Mouse (Mus musculus) c-Kit-positive CD71-negative TER-119-negative erythroid progenitor cells, embryonic 14.5 days (primary cell): Measurements from ENCODE around the gene Recql5.

ENCODE experiments used
- DNase-seq: peaks from one replicate; pipeline ENCODE4 v3.0.0-alpha.2; 2013; ENCODE audit warnings: low read depth

Gene Recql5

DNA sequence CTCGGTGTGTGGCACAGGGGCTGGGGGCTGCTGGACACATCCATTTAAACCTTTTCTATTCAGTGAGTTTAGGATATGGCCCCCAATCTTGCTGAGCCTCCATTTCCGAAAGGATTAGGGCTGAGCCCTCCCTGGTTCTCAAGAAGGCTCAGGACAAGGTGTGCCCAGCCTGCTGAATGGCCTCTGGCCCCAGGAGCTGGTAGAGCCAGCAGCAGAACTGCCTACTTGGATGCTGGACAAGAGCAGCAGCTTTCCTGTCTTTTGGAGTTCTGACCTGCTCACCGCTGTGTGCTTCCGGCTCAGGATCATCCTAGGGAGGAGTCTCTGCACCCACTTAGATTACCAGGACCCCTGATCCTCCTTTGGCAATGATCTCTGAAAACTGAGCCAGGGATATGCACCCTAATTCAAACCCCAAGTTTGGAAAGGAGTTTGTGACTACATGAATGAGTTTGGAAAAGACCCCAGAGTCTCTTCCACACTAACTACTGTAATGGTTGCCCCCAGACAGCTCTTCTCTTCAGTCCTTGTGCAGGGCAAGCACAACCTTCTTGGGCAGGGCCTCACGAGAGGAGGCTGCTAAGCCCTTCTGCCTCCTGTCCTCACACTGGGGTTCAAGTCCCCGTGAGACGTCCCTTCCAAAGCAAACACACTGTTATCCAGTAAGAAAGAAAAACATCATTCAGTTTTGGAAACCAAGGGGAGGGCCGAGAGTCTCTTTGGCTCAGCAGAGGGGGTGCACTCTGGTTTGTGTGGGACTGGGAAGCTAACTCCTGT is 32.5 kb downstream of the Recql5 start:
- DNase-seq = no peak

DNA sequence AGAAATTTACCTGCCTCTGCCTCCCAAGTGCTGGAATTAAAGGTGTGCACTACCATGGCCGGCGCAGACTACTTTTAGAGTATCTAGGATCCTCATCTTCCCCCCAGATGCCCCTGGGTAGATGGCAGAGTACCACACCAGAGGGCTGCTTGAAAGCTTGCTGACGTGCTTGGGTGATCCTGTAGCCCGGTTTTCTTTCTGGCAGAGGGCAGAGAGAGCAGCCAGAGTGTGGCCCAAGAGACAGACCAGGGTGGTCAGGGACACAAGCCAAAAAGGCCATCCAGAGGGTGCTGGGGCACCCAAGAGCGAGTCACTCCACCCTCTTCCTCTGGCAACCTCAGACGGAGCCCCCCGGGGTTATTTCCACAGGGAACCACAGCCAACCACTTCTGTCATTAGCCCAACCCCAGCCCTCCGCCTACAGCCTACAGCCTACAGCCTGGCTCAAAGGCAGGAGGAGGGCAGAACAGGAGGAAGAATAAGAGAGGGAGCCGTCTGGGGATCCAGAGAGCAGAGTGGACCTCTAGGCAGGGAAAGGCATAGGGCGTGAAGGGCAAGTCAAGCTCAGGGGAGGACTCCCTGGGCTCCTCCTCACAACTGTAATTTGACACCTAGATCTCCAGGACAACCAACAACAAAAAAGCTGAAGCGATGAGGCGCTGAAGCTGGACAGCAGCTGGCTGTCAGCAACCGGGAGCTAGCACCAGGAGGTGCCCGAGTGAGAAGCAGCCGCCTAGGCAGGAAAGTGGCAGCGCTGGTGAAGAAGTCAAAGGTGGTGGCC is 33.6 kb downstream of the Recql5 start, which contains the start of gene Smim5:
TSS of gene Smim5 (plus strand) at position 481 of the 781 bp plus-strand sequence.
- DNase-seq = no peak

DNA sequence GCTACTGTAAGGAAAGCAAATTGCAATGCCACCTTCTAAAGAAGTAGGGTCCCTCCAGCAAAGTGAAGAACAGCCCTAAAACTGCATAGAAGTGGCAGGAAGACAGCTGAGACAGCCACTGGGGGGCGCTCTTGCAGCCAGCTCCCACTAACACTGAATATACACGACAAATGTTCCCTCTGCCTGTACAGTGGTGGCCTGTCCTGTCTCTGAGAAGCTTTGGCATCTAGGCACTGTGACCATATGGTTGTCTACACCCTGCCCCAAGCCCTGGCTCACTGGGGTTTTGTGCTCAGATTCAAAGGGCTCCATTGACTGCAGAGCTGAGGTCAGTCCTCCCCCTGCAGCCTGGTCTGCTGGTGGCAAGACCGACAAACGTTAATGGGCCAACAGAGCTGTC is 34.4 kb downstream of the Recql5 start:
- DNase-seq = peak; percentile 64

DNA sequence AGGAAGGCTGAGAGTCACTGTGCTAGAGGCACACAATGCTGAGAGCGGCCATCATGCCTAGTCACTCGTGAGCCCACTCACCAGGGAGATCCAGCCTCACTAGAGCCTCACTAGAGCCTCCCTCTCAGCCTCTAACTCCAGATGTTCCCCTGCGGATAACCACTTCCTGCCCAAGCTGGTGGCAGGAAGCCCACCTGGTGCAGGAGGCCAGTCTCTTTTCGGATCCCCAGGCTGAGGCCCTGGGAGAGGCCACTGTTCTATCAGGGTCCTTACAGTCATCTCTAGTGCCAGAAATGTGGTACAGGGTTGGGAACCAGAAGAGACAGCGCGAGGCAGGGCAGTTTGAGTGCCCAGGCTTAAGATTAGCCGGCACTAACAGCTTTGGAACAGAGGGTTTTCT is 34.8 kb downstream of the Recql5 start:
- DNase-seq = no peak

DNA sequence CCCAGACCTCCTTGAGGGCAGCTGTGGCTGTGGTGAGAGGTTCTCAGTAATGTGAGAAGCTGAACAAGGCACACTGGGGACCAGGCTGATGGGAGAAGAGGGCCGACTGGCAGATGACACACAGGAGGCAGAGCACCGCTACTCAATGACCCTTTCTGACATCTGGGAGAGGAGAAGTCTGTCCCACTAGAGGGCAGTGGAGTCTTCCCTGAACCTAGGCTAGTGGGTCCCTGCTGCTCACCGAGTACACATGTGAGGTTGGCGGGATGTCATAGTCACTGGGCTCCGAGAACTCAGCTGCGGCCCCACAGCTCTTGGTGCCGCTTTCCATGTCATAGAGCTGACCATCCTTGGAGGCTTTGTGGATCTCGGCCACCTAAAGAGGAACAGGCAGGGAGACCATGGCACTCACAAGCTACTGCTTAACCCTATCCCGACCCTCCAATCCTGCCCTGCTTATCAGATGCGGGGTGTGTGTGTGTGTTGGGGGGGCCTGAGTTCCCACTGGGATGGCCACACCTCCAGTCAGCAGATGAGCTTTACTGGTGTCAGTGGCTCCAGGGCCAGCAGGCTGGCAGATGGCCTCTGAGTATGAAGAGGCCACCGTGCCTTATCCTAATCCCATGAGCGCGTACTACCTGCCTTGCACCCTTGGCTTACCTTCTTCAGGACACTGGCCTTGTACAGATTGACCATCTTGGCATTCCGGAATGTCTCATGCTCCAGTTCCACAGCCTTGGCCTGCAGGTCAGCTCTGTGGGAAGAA is 38.3 kb downstream of the Recql5 start:
- DNase-seq = no peak

DNA sequence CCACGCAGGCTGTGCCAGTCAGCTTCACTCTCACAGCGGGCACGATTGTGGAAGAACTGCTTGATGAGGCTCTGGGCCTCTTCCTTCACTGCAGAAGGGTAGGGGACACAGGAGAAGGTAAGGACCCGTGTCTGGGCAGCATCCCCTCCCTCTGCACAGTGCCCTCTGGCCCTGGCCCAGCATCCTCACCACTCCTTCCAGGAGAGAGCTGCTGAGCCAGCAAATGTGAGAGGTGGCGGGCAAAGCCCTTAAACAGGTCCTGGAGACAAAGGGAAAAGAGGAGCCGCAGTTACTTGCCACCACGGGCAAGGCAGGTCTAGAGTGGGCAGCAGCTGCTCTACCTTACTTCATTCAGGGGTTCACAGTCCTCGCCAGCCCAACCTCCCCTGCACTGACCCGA is 40.2 kb downstream of the Recql5 start:
- no peak for DNase-seq

DNA sequence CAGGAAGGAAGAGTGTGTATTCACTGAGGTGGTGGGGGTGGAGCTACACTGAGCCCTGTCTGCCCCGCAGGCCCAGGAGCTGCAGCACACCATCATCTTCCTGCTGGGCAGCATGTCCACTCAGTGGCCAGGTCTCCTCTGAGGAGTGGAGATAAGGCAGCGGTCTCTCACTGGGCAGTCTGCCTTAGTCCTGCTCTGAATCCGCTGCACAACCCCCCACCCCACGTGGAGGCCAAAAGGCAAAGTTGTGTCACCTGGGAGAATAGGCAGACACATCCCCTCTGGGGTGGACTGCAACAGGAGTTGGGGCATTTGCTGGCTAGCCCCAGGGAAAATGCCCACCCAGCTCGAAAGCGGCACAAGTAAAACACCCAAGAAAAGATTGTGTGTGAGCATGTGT is 41.1 kb downstream of the Recql5 start:
- no peak for DNase-seq

DNA sequence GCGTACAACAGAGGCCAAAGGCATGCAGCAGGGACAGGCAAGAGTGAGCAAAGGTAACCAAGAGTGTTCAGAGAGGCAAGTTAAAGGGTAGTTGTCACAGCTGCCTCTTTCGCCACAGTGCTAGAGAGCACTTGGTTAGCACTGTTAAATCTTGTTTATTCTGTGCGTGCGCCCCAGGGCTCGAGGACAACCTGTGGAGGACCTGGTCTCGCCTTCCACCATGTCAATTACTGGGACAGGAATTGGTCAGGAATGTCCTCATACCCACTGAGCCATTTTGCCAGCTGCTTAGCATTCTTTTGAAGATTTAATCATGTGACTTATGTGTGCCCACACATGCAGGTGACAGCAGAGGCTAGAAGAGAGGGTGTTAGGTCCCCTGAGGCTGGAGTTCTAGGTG is 44.1 kb downstream of the Recql5 start:
- no peak for DNase-seq

DNA sequence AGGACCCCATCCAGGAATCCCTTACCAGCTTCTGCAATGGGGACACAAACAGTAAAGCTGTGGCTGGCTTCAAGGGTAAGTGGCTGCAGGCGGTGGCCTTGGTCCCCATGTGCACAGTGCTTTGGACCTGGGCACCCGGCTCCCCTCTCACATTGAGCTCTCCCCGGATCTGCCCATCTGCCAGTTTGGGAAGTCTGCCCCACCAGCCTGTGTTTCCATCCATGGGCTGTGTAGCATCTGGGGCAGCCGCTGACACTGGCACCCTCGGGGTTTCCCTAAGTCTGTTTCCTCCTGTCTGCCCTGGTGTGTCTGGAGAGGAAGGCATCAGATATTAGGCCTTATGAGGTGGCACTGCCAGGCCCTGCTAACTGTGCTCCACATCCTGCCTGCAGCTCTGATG is 45.3 kb downstream of the Recql5 start:
- no peak for DNase-seq

DNA sequence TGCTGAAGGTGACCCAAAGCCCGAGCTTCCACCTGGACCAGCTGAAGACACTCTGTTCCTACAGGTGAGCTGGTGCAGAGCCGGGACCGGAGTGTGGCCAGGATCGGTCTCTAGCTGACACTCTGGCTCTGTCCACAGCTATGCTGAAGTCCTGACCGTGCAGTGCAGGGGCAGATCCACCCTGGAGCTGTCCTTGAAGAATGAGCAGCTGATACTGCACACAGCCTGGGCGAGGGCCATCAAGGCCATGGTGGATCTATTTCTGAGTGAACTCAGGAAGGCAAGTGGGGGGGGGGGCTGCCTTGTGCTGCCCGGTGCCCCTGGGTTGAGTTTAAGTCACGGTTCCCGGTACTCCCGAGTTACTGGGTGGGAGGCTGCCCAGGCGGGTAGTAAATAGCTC is 46.8 kb downstream of the Recql5 start:
- DNase-seq = no peak

DNA sequence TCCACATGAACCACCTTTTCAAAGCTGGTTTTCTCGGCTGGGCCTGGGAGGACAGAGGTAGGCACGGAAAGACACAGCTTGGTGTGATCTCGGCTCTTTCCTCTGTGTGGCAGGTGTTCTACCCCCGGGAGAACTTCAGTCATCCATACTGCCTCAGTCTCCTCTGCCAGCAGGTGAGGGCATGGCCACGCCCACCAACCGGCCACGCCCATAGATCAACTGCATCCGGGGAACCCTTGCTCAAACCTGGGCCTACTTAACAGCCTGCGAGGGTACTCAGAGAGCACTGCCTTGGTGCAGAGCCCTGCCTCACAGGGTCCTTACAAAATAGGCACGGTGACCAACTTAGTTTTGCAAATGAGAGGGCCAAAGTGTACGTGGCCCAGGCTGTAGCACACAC is 48.0 kb downstream of the Recql5 start:
- no peak for DNase-seq

DNA sequence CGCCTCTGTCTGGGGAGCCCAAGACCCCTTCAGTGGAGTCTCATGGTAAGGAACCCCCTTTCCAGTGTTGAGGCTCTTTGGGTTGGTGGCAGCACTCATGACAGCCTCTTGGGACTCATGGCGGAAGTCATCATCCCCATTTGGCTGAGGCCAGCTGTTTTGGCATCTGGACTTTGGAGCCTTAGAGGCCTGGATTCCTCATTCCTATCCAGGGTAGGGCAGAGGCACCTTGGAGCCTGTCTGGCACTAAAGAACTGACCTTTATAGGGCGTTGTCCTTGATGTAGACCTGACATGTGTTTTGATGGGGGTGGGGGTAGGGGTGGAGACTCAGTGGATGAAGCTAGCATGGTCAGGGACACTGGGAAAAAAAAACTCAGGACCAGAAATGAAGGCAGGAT is 48.9 kb downstream of the Recql5 start:
- no peak for DNase-seq

DNA sequence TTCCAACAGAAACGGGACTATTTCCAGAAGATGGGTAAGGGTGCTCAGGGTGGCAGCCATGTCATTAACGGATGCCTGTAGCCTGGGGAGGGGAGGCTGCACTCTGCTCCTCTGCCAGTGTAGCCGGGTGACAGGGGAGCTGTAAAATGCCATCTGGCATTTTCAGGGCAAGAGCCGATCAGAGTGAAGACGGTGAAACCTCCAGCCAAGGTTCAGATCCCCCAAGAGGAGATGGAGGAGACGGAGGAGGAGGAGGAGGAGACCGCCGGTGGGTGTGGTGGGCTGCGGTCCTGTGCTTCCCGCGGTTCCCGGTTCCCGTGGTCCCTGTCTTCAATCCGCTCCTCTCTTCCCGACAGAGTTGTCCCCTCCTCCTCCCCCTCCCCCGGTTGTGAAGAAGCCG is 50.0 kb downstream of the Recql5 start:
- no peak for DNase-seq

DNA sequence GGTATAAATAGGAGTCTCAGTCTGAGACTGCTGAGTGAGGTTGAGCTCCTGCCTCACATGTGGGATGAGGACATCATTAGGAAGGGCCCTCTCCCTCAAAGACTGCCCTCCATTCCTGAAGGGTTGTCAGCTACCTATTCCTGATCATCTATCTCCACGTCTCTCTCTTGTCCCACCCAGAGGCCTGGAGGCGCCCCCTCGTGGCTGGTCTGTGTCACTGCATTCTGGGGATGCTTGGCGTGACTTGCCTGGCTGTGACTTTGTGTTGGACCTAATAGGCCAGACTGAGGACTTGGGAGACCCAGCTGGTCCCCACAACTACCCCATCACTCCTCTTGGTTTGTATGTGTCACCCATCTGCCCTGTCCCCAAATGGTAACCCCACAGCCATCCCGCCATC is 52.3 kb downstream of the Recql5 start:
- DNase-seq = no peak

DNA sequence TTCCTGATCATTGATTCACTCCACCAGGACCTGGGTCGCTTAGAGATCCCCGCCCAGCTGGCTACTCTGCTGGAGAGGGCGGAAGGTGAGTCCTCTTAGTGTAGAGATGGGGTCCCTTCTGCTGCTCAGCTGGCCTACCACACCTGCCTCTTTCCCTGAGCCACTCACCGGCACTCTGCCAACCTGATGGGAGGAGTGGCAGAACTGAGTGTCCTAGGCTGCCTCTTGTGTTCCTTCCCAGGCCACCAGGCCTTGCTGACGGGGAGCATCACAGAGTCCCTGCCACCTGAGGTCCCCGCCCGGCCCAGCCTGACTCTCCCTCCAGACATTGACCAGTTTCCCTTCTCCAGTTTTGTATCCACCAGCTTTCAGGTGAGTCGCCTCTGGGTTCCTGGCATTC is 55.2 kb downstream of the Recql5 start:
- DNase-seq = no peak

DNA sequence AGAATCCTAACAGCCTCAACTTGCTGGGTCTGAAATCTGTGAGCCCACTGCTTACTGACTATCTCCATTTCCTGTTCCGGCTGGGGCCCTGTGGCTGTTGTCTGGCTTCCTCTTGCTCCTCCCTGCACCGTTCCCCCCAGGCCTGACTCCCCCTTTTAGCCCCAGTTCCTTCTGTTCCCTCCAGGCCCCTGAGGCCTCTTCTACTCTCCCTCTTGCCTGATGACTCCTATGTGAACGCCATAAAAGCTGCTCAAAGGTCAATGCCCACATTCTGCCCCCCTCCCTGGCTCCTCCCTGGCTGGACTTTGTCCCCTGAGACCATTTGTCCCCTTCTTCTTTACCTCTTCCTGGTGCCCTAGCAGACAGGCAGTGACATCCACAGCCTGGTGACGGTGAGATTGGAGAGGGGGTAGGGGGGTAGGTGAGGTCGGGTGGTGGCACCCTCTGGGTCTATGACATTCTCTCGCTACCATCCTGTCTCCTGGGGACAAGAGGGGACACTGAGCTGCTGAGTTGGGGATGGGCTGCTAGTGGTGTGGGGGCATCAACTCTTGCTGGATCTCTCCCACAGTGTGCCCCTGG is 56.0 kb downstream of the Recql5 start:
- DNase-seq = no peak

DNA sequence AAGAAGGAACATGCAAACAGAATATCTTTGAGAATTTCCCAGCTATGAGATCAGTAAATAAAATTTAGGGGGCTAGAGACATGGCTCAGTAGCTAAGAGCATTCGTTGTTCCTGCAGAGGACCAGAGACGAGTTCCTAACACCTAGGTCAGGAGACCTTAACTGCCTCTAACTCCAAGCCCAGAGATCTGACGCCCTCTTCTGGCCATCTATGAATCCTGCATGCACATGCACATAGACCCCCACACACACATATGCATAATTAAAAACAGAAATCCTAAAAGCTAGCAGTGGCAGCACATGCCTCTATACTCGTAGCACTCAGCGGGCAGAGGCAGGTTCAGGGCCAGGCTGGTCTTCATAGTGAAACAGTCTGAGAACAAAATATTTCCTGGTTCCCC is 56.8 kb downstream of the Recql5 start:
- no peak for DNase-seq

DNA sequence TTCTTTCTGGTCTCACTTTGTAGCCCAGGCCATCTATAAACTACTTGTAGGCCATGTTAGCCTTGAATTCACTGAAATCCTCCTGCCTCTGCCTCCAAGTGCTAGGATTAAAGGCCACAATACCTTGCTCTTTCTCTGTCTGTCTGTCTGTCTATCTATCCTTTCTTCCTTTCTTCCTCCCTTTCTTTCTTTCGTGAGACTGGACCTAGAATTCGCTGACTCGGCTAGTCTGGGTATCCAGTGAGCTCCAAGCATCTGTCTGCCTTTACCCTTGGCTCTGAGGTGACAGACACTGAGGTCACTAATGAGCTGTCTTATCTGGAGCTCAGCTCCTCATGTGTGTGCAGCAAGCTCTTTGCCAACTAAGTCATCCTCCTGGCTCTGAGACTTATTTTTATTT is 57.3 kb downstream of the Recql5 start:
- DNase-seq = no peak

DNA sequence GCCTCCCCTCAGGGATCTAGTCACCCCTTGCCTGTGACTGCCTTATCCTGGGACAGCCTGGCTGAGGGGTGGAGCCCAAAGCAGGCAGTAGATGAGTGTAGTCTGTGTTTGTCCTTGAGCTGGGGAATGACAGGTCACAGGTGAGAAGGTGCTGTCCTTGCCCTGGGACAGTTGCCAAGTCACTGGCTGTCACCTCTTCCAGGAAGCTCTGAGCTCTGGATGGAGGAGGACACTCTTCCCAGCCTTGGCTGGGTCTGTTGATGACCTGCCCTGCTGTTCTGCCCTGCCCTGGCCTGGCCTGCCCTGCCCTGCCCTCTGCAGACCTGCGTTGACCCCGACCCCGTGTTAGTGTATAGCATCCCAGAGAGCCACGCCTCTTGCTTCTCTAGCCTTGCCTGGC is 60.8 kb downstream of the Recql5 start:
- DNase-seq = no peak

DNA sequence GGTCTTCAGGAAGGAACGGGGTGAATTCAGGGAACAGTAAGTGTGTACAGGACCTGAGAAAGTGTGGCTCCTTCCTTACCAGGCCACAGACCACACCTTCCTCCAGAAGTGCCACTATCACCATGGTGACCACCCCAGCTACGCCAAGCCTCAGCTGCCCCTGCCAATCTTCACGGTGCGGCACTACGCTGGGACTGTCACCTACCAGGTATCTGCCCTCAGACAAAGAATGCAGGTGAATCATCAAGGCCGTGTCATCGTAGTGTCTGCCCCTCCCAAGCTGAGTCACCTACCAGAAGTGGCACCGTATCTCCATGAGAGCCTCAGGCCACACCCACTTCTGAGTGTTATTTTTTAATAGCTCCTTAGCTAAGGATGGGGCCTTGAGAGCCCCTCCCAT is 63.9 kb downstream of the Recql5 start:
- DNase-seq = peak; percentile 50

DNA sequence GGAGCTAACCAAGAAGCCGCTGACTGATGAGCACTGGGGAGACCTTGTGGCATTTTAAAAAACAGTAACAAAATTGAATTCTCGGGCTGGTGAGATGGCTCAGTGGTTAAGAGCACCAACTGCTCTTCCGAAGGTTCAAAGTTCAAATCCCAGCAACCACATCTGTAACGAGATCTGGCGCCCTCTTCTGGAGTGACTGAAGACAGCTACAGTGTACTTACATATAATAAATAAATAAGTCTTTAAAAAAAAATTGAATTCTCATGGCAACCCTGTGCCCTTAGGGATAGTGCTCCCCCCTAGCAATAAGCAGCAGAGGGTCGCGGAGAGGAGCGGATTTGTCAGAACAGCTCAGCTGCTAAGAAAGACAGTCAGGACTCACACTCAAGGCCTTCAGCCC is 69.4 kb downstream of the Recql5 start:
- no peak for DNase-seq

DNA sequence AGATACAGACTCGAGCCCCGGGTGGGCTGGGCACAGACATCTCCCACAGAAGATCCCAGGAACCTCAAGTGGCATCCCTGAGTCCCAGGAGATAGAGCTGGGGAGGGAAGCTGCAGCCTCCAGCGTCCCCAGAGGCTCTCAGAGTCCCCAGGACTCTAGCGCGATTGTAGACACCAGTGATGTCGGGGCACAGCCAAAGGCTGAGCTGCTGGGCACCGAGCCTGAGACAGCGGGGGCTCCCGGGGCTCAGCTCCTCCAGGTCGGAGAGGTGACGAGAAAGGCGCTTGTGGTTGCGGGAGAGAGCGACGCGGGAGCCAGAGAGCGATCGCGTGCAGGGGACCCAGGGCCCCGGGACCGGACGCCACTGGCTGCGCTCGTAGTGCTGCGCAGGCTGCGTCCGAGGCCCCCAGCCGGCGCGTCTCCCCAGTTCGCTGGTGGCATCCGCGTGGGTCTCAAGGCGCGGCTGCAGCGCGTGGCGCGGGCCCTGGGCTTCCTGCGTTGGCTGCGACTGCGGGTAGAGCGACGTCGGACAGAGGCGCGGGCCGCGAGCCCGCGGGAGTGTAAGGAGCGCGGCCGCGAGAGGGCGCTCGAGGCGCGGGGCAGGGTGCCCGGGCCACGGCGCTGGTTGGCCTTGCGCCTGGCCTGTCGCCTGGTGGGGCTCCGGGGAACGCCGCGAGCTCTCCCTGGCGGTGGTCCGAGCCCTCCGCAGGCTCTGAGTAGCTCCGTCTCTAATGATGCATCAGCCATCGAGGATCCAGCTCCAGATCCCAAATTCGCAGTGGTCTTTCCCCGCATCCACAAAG is 73.9 kb downstream of the Recql5 start:
- peak; percentile 77 for DNase-seq
